In genomic region chr11:48836990-48837309, GRCm38 (mm10) we compare ENCODE assay signal across 8 mouse cellular contexts. TPM values are rescaled to one million over a fixed set of nuclear protein-coding genes. Genes with fewer than 3 reads are reported as not detected.
DNase-seq lines count a peak whose midpoint lies in the region; ATAC-seq and TF ChIP-seq lines count a peak whose summit lies in the region.

No protein-coding gene starts in this region.

- 0 out of 2 replicates have a peak, but pooled peaks cover 3% of the 10 kb centered on the region for H3K4me1 ChIP-seq in neural tube, embryonic 11.5 days (ENCODE audit: control insufficient read depth, insufficient read depth, low read length)
- peaks cover 10% of the 10 kb centered on the region for H3K4me1 ChIP-seq in heart, embryonic 12.5 days (replicated peaks)
- peaks cover 13% of the 10 kb centered on the region; the same call in 1 of the 2 replicates for H3K4me1 ChIP-seq in limb, embryonic 12.5 days (replicated peaks)
- peaks cover 9% of the 10 kb centered on the region for H3K4me1 ChIP-seq in small intestine, adult 2 months (ENCODE audit: control insufficient read depth, insufficient read depth, insufficient read length, low read length)

- peaks cover 5% of the 10 kb centered on the region; the same call in 1 of the 2 replicates for H3K27me3 ChIP-seq in neural tube, embryonic 11.5 days (ENCODE audit: control insufficient read depth, insufficient read depth, low read length)
- peaks cover 17% of the 10 kb centered on the region for H3K27me3 ChIP-seq in heart, embryonic 12.5 days (replicated peaks)
- H3K27me3 ChIP-seq in limb, embryonic 12.5 days: peaks cover 26% of the 10 kb centered on the region
- H3K27me3 ChIP-seq in small intestine, adult 2 months (ENCODE audit: control insufficient read depth, insufficient read depth, low read length): no peaks in the 10 kb centered on the region

- 8% methylated on average over 11 of the region's 11 CpGs for WGBS in neural tube, embryonic 11.5 days
- 18% methylated on average over 11 of the region's 11 CpGs for WGBS in heart, embryonic 12.5 days
- WGBS in limb, embryonic 12.5 days: 4% methylated on average over 11 of the region's 11 CpGs
- WGBS in small intestine, adult 2 months: 21% methylated on average over 11 of the region's 11 CpGs

- H3K4me2 ChIP-seq in neural tube, embryonic 11.5 days (ENCODE audit: low read depth): peak overlapping the region; percentile 91
- peak overlapping the region; percentile 88 for H3K4me2 ChIP-seq in heart, embryonic 12.5 days
- peak overlapping the region; percentile 86 for H3K4me2 ChIP-seq in limb, embryonic 12.5 days

- H3K9ac ChIP-seq in neural tube, embryonic 11.5 days (ENCODE audit: low read length): peak overlapping the region; percentile 62; the same call in 1 of the 2 replicates
- peak overlapping the region; percentile 80 for H3K9ac ChIP-seq in heart, embryonic 12.5 days
- peak overlapping the region; percentile 77 for H3K9ac ChIP-seq in limb, embryonic 12.5 days (replicated peaks)

- no peak overlapping the region for H3K27ac ChIP-seq in neural tube, embryonic 11.5 days (ENCODE audit: low read depth, low read length)
- H3K27ac ChIP-seq in heart, embryonic 12.5 days (ENCODE audit: poor library complexity, severe bottlenecking): no peak overlapping the region
- H3K27ac ChIP-seq in limb, embryonic 12.5 days: no peak overlapping the region
- peak overlapping the region; percentile 83 for H3K27ac ChIP-seq in small intestine, adult 2 months (ENCODE audit: insufficient read depth, low read depth, low read length)

- ATAC-seq in neural tube, embryonic 11.5 days (ENCODE audit: insufficient read depth, low FRiP score, low TSS enrichment): no peak
- 0 out of 2 replicates have a peak, but pooled peaks have one; percentile 0 for ATAC-seq in heart, embryonic 12.5 days (ENCODE audit: insufficient number of reproducible peaks, low FRiP score)
- no peak for ATAC-seq in limb, embryonic 12.5 days (ENCODE audit: insufficient number of reproducible peaks, insufficient read depth, low FRiP score, low TSS enrichment, low read depth)

- H3K9me3 ChIP-seq in neural tube, embryonic 11.5 days (ENCODE audit: control insufficient read depth, low read length): no peaks in the 10 kb centered on the region
- no peaks in the 10 kb centered on the region for H3K9me3 ChIP-seq in heart, embryonic 12.5 days (replicated peaks)
- H3K9me3 ChIP-seq in limb, embryonic 12.5 days: no peaks in the 10 kb centered on the region

- H3K36me3 ChIP-seq in neural tube, embryonic 11.5 days (ENCODE audit: control insufficient read depth, insufficient read depth, low read length): no peaks in the 10 kb centered on the region
- no peaks in the 10 kb centered on the region for H3K36me3 ChIP-seq in heart, embryonic 12.5 days
- no peaks in the 10 kb centered on the region for H3K36me3 ChIP-seq in limb, embryonic 12.5 days
- no peaks in the 10 kb centered on the region for H3K36me3 ChIP-seq in small intestine, adult 2 months (ENCODE audit: control insufficient read depth, insufficient read depth, low read length)

- DNase-seq in neural tube, embryonic 11.5 days (ENCODE audit: low spot score): no peak
- no peak for DNase-seq in neural tube, embryonic 10.5 days (ENCODE audit: extremely low spot score, low spot score)
- DNase-seq in adrenal gland, postnatal 4 days (ENCODE audit: low spot score in 2 of 2): no peak
- no peak for DNase-seq in thymus, adult 18-20 months
- DNase-seq in left cerebral cortex, adult 18-20 months (ENCODE audit: low spot score in 2 of 2): no peak

- TF ChIP-seq CTCF in small intestine, adult 2 months (IDR thresholded peaks at IDR 0.05; ENCODE audit: extremely low read depth, insufficient read length, insufficient replicate concordance, low read depth, low read length): no peak

- peak overlapping the region; percentile 83 for H3K4me3 ChIP-seq in neural tube, embryonic 11.5 days (ENCODE audit: low read depth, low read length)
- peak overlapping the region; percentile 86 for H3K4me3 ChIP-seq in heart, embryonic 12.5 days
- peak overlapping the region; percentile 92 for H3K4me3 ChIP-seq in limb, embryonic 12.5 days (replicated peaks)
- H3K4me3 ChIP-seq in small intestine, adult 2 months (ENCODE audit: low read depth, low read length): peak overlapping the region; percentile 85

- no peak for TF ChIP-seq POLR2A in small intestine, adult 2 months (IDR thresholded peaks at IDR 0.05; ENCODE audit: low read depth, low read length)

RNA-seq across cellular contexts. Expression of gene Gm12184, which starts 10.5 kb away (rescaled TPM):
- polyA plus RNA-seq in neural tube, embryonic 11.5 days (2014; fragmentation: Nextera tagmentation; extraction: Ambion mirVana): 10.9 and 18.2 TPM in 2 replicates
- 3.3 and 5.3 TPM in 2 replicates for polyA plus RNA-seq in heart, embryonic 12.5 days (2016; fragmentation: Nextera tagmentation; extraction: Ambion mirVana)
- 4.2 and 13.6 TPM in 2 replicates for polyA plus RNA-seq in limb, embryonic 12.5 days (2016; fragmentation: Nextera tagmentation; extraction: Ambion mirVana)
- polyA plus RNA-seq in small intestine, adult 2 months (2012; rRNA removed): 3.3 and 3.9 TPM in 2 replicates
- total RNA-seq in adrenal gland, postnatal 4 days (2021): 1 to 10 TPM; 5.3 to 5.4 TPM
- 1 to 10 TPM; 1.7 to 3.0 TPM for total RNA-seq in left cerebral cortex, adult 18-20 months (2021)

RNA-seq across cellular contexts. Expression of gene Trim7, which starts 11.0 kb away (rescaled TPM):
- polyA plus RNA-seq in neural tube, embryonic 11.5 days (2014; fragmentation: Nextera tagmentation; extraction: Ambion mirVana): 0.51 and 0.97 TPM in 2 replicates
- 0.39 and 0.52 TPM in 2 replicates for polyA plus RNA-seq in heart, embryonic 12.5 days (2016; fragmentation: Nextera tagmentation; extraction: Ambion mirVana)
- polyA plus RNA-seq in limb, embryonic 12.5 days (2016; fragmentation: Nextera tagmentation; extraction: Ambion mirVana): 0.34 and 1.3 TPM in 2 replicates
- 4.9 and 12.6 TPM in 2 replicates for polyA plus RNA-seq in small intestine, adult 2 months (2012; rRNA removed)
- 10 to 100 TPM in 1 of 2 experiments, 1 to 10 TPM in 1; 9.5 to 14.2 TPM for total RNA-seq in adrenal gland, postnatal 4 days (2021)
- total RNA-seq in left cerebral cortex, adult 18-20 months (2021): 1 to 10 TPM; 2.3 to 3.7 TPM

RNA-seq across cellular contexts. Expression of gene Trim41, which starts 19.8 kb away (rescaled TPM):
- polyA plus RNA-seq in neural tube, embryonic 11.5 days (2014; fragmentation: Nextera tagmentation; extraction: Ambion mirVana): 3.6 and 4.2 TPM in 2 replicates
- 4.3 and 4.4 TPM in 2 replicates for polyA plus RNA-seq in heart, embryonic 12.5 days (2016; fragmentation: Nextera tagmentation; extraction: Ambion mirVana)
- 6.0 and 7.3 TPM in 2 replicates for polyA plus RNA-seq in limb, embryonic 12.5 days (2016; fragmentation: Nextera tagmentation; extraction: Ambion mirVana)
- polyA plus RNA-seq in small intestine, adult 2 months (2012; rRNA removed): 10.0 and 18.7 TPM in 2 replicates
- 10 to 100 TPM; 62.4 to 69.7 TPM for total RNA-seq in adrenal gland, postnatal 4 days (2021)
- total RNA-seq in left cerebral cortex, adult 18-20 months (2021): 10 to 100 TPM; 57.1 to 60.2 TPM

RNA-seq across cellular contexts. Expression of gene Irgm1, which starts 34.5 kb away (rescaled TPM):
- 1.8 and 2.8 TPM in 2 replicates for polyA plus RNA-seq in neural tube, embryonic 11.5 days (2014; fragmentation: Nextera tagmentation; extraction: Ambion mirVana)
- polyA plus RNA-seq in heart, embryonic 12.5 days (2016; fragmentation: Nextera tagmentation; extraction: Ambion mirVana): 7.6 and 7.7 TPM in 2 replicates
- polyA plus RNA-seq in limb, embryonic 12.5 days (2016; fragmentation: Nextera tagmentation; extraction: Ambion mirVana): 2.2 and 2.9 TPM in 2 replicates
- polyA plus RNA-seq in small intestine, adult 2 months (2012; rRNA removed): 1.8 and 7.4 TPM in 2 replicates
- total RNA-seq in adrenal gland, postnatal 4 days (2021): 10 to 100 TPM; 17.3 to 20.1 TPM
- 1 to 10 TPM; 7.0 to 7.7 TPM for total RNA-seq in left cerebral cortex, adult 18-20 months (2021)

RNA-seq across cellular contexts. Expression of gene Rack1, which starts 36.8 kb away (rescaled TPM):
- 652 and 656 TPM in 2 replicates for polyA plus RNA-seq in neural tube, embryonic 11.5 days (2014; fragmentation: Nextera tagmentation; extraction: Ambion mirVana)
- 397 and 428 TPM in 2 replicates for polyA plus RNA-seq in heart, embryonic 12.5 days (2016; fragmentation: Nextera tagmentation; extraction: Ambion mirVana)
- 646 and 685 TPM in 2 replicates for polyA plus RNA-seq in limb, embryonic 12.5 days (2016; fragmentation: Nextera tagmentation; extraction: Ambion mirVana)
- polyA plus RNA-seq in small intestine, adult 2 months (2012; rRNA removed): 1,479 and 1,553 TPM in 2 replicates
- 100 to 1,000 TPM; 940 to 975 TPM for total RNA-seq in adrenal gland, postnatal 4 days (2021)
- total RNA-seq in left cerebral cortex, adult 18-20 months (2021): 100 to 1,000 TPM; 233 to 240 TPM
